Mouse (Mus musculus) liver, adult (tissue): ENCODE data around the gene Sucla2.

Experiments
- GATA4 ChIP-seq: IDR thresholded peaks from 2 replicates; pipeline ENCODE4 v1.6.1; 2014; ENCODE audit warnings: mild to moderate bottlenecking, low read length; ENCODE audit not compliant: insufficient replicate concordance

The Sucla2 gene

GRCm38 (mm10) chr14:73552341-73553121 lies 27.4 kb downstream of the Sucla2 start:
- TF ChIP-seq GATA4, result peak; percentile 62; the same call in 1 of the 2 replicates

GRCm38 (mm10) chr14:73553122-73553696 lies 28.1 kb downstream of the Sucla2 start:
- no peak for TF ChIP-seq GATA4

- no peak for TF ChIP-seq GATA4
Observed at GRCm38 (mm10) chr14:73571143-73571542, 46.0 kb downstream of the Sucla2 start.

- no peak for TF ChIP-seq GATA4
Observed at GRCm38 (mm10) chr14:73574053-73574452, 48.9 kb downstream of the Sucla2 start.

- no peak for TF ChIP-seq GATA4
Observed at GRCm38 (mm10) chr14:73576336-73576735, 51.2 kb downstream of the Sucla2 start.

- no peak for TF ChIP-seq GATA4
Observed at GRCm38 (mm10) chr14:73588080-73588479, 63.0 kb downstream of the Sucla2 start.

GRCm38 (mm10) chr14:73592166-73592565 lies 67.0 kb downstream of the Sucla2 start:
- TF ChIP-seq GATA4, result no peak

GRCm38 (mm10) chr14:73599720-73600119 lies 74.6 kb downstream of the Sucla2 start:
- no peak for TF ChIP-seq GATA4

- TF ChIP-seq GATA4, result no peak
Observed at GRCm38 (mm10) chr14:73607732-73608131, 82.6 kb downstream of the Sucla2 start.

- no peak for TF ChIP-seq GATA4
Observed at GRCm38 (mm10) chr14:73608668-73609481, 83.8 kb downstream of the Sucla2 start.

GRCm38 (mm10) chr14:73620880-73621279 lies 95.8 kb downstream of the Sucla2 start:
- no peak for TF ChIP-seq GATA4

GRCm38 (mm10) chr14:73622988-73623387 lies 97.9 kb downstream of the Sucla2 start:
- no peak for TF ChIP-seq GATA4

- no peak for TF ChIP-seq GATA4
Observed at GRCm38 (mm10) chr14:73625469-73625868, 100.3 kb downstream of the Sucla2 start.

- TF ChIP-seq GATA4, result peak; percentile 69; the same call in 1 of the 2 replicates
Observed at GRCm38 (mm10) chr14:73631511-73631910, 106.4 kb downstream of the Sucla2 start.

- no peak for TF ChIP-seq GATA4
Observed at GRCm38 (mm10) chr14:73632648-73633263, 107.6 kb downstream of the Sucla2 start.

- no peak for TF ChIP-seq GATA4
Observed at GRCm38 (mm10) chr14:73634356-73634755, 109.2 kb downstream of the Sucla2 start.

- TF ChIP-seq GATA4, result no peak
Observed at GRCm38 (mm10) chr14:73637460-73637859, 112.3 kb downstream of the Sucla2 start.
